Mouse (Mus musculus): ENCODE measurements around the gene Nemp1. TPM values are rescaled to one million over a fixed set of nuclear protein-coding genes. Genes with fewer than 3 reads are reported as not detected.

The Nemp1 gene
- total RNA-seq, 4 experiments from 2014 or later: 3.0 to 5.1 (median 3.6) TPM

DNA sequence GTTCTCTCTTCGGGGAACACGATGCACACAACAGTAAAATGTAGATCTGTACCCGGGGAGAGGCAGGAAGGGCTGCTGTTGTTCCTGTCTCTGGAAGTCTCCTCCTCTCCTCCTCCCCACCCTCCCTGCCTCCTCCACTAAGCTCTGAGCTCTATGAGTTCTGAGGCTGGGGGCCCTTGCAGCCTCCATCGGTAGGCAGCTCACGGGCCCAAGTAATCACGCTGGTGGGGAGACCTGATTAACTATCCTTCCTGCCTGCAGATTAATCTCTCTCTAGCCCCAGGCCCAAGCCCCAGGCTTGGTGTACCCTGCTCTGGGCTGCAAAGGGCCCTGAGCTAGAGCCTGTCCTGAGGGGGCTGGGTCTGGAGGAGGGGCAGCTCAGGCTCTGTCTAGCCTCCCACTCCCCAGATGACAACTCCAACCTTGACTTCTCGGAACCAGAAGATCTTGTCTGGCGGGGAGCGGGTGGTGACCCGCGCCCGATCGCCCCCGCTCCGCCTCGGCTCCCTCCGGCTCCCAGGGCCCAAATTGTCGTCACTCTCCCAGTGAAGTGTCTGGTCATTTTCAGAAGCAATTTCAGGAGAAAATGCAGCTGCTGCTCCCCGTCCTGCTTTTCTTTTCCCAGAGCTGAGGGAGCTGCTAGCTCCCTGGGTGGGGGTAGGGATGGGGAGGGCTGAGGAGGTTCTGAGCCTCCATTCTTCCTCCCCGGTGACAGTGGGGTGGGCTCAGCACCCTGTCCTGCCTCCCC is 55.1 kb downstream of the Nemp1 start:
- DNase-seq (ENCODE audit: low spot score): peak; percentile 11

DNA sequence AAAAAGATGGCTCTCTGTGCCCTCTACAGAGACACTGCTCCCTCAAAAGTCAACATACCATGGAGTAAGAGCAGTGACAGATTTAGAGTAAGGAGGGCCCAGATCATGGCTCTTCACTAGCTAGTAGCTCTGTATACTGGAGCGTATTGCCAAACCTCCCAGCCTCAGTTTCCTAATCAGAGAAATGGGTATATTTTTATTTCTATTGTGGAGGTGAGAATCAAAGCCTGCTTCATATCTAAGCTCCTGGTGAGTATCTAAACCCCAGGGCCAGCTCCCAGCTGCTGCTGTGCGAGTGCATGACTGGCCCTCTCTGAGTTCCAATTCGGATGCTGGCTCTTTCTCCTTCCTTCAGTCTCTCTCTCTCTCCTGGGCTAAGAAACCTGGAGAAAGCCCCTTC is 57.5 kb downstream of the Nemp1 start, which contains the start of gene Tac2:
TSS of gene Tac2 (plus strand) at position 301 of the 400 bp plus-strand sequence.
- no peak for DNase-seq (ENCODE audit: low spot score)

DNA sequence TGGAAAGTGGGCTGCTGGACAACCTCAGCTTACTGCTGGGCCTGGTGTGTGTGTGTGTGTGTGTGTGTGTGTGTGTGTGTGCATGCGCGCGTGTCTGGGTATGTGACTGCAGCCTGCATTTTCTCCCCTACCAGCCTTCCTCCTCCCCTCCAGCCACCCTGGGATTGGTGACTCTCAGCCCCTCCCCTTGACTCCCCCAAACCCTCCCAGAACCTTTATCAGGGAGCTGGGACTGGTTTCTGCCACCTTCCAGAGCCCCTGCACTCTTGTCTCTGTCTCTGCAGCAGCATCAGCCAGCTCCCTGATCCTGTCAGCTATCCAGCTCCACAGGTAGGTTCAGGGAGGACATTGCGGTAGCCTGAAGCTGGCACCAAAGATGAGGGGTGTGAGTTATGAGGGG is 58.4 kb downstream of the Nemp1 start:
- no peak for DNase-seq (ENCODE audit: low spot score)

DNA sequence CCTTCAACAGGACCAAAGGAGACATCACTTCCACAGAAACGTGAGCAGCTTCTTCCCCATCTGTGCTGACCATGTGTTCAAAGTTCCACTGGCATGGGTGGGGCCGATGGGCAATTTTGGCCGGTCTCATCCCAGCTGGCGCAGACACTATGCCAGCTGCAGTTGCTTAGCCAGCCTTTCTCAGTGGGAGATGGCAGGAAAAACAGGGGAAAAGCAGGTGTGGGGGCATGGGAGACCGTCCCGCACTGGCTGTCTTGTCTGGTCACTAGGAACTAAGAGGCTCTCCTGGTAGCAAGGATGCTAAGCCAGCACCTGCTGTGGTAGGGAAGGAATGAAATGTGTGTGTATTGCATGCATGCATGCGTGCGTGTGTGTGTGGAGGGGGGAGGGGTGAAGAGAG is 61.7 kb downstream of the Nemp1 start:
- no peak for DNase-seq (ENCODE audit: low spot score)

DNA sequence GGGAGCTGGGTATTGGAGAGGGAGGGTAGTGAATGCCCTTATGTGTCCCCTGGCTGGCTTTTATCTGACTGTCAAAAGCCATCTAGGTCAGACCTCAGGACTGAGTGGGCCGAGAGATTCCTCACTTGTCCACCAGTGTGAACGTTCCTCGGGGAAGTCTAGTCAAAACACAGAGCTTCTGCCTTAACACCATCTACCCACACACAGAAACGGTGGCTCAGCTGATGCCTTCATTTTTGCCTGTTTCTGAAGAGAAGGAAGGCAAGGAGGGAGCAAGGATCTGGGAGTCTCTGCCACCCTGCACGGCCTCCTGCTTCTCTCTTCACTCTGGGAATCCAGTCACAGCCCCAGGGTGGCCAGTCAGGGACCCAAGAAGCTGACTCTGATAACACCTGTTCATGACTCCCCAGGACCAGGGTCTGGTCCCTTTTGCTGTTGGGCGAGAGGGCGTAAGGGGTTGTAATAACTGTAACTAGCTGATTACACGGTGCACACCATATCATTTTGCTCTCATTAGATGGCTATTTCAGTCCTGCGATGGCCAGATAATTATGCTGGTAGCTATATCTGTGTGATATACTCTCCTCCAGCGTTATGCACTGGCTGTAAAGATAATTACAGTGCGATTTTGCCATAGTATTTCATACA is 63.7 kb downstream of the Nemp1 start:
- no peak for DNase-seq (ENCODE audit: low spot score)

DNA sequence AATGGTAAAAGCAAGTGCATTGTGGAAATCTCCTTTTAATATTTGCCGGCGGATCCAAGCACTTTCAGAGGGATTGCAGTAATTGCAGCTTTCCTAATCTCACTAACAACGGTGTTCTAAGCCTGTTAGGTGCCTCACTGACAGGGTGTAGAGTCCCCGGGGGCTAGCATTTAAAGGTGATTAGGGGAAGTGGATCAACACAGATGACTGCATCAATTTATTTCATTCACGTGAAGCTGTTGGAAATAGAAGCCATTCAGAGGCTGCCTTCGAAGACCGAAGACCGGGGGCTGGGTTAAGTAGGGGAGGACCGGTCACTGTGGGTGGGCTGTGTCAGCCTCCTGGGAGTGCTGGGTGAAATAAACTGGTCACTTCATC is 64.2 kb downstream of the Nemp1 start:
- no peak for DNase-seq (ENCODE audit: low spot score)

DNA sequence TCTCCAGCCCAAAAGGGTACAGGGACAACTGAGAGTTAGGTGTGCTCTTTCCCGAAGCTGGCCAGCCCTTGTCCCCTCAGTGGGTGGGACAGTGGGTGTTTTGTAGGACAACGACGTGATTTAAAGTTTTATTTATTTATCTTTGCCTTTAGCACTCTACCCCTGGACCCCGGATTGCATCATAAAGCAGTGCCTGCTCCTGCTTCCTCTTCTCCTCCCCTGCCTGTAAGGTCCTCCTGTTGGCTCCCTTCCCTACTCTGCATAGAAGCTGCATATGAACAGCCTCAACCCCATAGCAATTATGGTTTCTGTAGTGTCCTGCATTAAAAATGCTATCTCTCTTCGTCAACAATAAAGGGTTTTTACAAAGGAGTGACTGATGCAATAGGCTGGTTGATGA is 64.7 kb downstream of the Nemp1 start:
- DNase-seq (ENCODE audit: low spot score): no peak

DNA sequence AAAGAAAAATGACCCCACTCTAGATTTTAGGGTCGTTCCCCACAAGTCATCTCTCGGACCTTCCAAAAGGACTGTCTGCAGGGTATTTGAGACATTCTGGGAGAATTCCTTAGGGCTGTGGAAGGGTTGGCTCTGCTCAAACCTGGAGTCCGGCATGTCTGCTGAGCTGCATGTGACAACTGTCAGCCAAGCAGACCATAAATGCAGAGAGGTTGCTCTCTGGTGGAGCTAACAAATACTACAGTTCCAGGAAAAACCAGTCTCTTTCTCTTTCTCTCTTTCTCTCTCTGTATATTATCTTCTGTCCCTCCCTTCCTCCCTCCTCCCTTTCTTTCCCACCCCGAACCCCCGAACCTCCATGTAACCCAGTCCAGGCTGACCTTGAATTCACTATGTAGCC is 67.7 kb downstream of the Nemp1 start:
- no peak for DNase-seq (ENCODE audit: low spot score)

DNA sequence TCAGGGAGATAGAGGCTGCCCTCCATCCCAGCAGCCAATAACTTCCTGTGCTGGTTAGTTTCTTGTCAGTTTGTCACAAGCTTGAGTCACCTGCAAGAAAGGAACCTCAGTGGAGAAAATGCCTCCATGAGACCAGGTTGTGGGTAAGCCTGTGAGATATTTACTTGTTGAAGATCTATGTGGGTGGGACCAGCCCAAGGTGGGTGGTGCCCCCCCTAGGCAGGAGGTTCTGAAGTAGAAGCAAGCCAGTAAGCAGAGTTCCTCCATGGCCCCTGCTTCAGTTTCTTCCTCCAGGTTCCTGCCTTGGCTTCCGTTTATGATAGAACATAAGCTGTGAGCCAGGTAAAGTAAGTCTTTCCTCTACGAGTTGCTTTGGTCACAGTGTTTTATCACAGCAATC is 69.6 kb downstream of the Nemp1 start:
- no peak for DNase-seq (ENCODE audit: low spot score)

DNA sequence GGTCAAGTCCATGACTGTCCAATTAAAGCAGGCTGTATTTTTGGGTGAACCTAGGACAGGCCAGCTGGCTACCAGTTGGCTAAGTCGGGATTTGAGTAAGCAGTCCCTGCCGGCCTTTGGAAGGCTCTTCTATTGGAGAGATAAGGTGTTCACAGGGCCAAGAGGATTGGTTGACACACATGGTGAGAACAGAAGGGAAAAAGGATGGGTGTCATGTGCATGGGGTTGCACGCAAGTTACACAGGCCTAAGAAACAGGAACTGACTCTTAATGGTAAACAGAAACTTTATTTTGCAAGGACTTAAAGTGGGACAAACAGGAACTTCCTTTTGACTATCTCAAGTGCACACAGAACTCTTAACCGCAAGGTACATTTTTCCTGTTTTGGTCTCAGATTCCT is 70.2 kb downstream of the Nemp1 start:
- DNase-seq (ENCODE audit: low spot score): no peak

DNA sequence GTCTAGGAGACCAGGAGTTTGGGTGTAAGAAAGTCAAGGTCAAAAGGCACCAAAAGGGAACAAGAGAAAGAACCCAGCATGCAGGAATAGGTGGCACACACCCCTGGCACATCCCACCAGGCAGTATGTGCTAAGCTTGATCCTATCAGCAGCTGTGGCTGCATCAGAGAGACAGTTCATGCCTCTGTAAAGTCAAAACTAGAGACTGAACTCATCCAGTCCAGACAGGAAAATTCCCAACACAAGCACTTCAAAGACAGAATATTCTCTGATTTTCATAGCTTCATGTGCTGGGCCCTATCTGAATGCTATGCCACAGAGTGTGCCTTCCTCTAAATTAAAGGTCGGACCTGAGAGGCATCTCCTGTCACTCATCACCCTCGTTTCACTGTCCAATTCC is 70.9 kb downstream of the Nemp1 start:
- DNase-seq (ENCODE audit: low spot score): no peak

DNA sequence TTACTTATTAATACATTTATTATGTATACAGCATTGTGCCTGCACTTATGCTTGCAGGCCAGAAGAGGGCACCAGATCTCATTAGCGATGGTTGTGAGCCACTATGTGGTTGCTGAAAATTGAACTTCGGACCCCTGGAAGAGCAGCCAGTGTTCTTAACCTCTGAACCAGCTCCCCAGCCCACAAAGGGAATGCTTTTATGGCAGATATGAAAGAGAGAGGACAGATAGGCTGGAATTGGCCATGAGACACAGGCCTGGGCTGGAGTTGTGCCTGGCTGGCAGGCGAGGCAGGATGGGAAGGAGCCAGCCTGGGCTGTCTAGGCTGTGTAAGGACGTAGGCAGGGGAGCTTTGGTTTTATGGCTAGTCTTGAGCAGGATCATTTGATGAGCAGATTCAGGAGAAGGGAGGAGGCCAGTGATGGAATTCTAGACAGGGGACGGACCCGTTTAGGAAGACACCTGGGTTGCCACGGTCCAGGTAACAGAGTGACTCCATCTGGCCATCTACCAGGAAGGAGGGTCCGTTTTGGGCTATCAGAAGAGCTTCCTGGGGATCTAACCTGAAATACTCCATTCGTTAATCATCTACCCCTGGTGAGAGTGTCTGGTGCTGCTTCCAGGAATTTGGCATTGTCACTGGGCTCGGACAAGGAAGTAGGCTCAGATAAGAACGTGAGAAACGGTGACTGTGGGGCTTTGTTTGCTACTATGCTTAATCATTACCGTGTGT is 71.6 kb downstream of the Nemp1 start:
- no peak for DNase-seq (ENCODE audit: low spot score)

DNA sequence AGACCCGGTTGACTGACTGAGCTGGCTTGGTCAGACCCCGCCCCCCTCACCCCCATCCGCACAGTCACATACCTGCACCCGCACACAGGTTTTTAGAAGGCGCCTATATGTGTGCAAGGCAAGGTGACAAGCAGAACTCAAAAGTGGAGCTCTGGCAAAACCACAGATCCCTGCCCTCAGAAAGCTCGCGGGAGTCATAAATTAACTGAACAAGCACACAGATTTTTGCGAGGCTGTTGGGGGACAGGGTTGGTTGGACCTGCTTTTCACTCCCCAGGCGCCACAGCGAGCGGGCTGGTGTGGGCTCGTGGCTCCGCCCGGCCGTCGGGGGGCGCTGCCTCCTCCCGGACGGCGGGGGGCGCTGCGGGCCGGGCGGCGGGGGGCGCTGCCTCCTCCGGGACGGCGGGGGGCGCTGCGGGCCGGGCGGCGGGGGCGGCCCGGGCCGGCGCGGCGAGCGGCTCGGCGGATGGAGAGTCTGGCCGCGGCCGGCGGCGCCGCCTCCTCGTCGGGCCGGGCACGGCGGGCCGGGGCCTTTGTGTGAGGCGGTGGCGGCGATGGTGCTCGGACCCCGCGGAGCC is 72.5 kb downstream of the Nemp1 start, which contains the start of gene Zbtb39:
TSS of gene Zbtb39 (plus strand) at position 456 of the 578 bp plus-strand sequence.
- DNase-seq (ENCODE audit: low spot score): peak; percentile 63

DNA sequence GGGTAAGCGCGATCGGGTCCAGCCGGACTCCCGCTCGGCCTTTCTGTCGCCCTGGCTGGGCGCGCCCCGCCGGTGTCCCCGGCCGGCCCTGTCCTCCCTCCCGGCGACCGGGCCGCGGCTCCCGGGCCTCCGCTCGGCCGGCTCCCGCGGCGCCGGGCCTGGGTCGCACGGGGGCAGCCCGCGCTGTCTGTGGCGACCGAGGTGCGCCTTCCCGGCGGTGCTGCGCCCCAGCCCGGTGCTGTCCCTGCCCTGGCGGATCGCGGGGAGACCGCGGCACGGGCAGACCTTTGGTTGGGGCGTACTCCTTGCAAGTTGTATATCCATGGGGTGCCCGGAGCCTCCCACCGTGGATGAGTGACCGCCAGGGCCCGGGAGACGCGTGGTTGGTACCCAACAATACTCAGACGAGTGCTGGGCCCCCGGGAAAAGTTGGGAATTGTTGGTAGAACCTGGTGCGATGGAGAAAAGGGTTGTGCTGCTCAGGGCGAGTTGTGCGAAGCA is 73.0 kb downstream of the Nemp1 start:
- DNase-seq (ENCODE audit: low spot score): no peak

DNA sequence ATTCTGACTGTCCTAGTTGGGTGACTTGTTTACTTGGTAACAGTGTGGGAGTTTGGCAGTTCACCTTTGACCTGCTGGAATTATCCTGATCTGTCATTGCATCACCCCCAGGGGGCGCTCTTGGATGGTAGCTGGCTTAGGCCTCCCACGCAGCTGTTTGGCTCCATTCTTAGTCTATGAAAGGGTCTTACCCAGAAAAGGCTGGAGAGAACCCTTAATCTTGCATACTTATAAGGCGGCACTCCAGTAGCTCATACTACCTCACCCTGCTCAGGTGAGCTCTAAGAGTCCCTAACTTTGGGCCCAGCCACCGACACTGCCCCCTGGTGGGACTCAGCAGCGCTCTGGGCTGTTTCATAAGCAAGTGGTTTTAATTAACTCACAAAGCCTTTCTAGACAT is 78.0 kb downstream of the Nemp1 start:
- DNase-seq (ENCODE audit: low spot score): no peak

DNA sequence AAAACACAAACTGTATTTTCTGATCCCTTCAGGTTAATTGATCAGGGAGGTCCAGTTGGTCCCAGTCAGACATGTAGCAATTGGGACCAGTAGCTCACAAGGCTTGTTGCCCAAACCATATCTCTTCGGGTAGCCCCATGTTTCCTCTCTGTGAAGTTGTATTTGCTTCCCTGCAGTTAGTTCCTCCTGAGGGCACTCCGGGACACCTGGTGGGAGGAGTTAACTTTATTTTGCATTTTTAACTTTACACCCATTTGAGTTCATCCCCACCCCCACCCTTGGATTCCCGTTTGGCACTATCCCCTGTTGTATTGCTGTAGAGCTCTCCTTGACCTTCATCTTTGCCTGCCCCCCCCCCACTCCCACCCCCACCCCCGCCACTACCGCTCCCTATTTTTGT is 79.2 kb downstream of the Nemp1 start:
- no peak for DNase-seq (ENCODE audit: low spot score)

DNA sequence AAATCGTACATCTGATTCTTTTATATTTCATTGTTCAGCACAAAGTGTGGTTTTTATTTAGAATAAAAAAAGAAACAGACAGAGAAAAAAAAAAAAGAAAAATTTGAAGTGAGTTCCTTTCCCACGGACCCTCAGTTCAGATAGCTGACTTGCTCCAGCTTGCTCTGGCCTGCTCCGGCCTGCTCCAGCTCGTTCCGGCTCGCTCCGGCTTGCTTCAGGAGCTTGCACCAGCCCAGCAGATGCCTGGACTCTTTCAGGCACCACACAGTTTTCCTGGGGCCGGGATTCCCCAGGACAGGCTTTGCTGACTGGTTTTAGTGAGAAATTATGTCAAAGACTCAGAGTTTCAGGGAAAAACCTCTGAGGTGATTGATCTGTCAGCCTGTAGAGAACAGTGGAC is 80.6 kb downstream of the Nemp1 start:
- DNase-seq (ENCODE audit: low spot score): no peak

DNA sequence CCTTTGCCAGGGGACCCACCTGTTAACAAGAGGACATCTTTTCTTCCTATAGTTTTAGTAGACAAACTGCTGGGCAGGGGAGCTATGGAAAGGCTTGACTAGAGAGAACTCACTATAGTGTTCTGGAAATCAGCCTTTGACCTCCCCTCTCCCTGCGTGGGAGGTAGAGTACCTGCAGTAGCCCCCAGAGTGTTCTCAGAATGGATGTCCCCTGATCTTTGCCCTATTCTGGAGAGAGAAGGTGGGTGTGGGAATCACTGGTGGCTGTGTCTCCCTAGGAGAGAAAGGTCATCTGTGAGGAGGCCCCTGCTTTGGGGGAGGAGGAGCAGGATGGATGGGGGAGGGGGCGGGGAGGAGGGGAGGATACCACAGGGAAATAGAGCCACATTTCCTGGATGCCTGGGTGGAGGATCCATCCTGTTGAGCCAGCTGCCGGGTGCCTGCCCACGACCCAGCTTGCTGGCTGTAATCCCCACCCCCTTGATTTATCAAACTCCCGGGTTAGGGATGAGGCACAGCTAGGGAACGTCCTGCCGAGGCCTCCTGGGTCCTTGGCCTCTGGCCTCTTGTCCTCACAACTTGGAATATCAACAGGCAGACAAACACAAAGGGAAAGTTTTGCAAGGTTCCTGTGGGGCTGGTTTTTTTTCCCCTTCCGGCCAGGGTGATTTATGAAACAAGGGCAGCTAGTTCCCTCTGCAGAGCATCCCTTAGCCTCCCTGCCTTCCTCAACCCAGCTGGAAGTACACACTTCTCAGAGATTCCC is 82.3 kb downstream of the Nemp1 start:
- DNase-seq (ENCODE audit: low spot score): peak; percentile 68

DNA sequence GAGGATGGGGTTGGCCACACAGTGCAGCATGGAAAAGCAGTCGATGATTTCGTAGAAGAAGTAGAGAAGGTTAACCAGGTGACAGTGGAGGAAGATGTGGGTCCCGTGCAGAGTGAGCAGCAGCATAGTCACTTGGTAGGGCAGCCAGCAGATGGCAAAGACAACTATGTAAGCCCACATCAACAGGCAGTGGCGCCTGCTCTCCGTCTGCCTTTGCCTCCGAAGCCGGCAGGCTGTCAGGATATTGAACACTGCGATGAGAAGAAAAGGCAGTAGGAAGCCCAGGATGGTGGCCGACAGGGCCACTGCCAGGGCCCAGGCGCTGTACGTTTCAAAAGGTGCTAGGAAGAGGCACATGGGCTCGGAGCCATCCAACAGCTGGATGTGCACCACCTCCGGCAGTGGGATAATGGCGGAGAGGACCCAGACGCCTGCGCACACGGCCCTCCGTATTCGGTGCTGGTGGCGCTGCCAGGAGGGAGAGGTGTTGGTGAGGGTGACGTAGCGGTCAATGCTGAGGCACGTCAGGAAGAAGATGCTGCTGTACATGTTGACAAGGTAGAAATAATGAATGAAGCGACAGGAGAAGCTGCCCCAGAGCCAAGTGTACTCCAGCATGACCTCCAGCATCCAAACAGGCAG is 83.6 kb downstream of the Nemp1 start:
- no peak for DNase-seq (ENCODE audit: low spot score)
